ENCODE assay signal across 8 mouse cellular contexts in the genomic region with DNA sequence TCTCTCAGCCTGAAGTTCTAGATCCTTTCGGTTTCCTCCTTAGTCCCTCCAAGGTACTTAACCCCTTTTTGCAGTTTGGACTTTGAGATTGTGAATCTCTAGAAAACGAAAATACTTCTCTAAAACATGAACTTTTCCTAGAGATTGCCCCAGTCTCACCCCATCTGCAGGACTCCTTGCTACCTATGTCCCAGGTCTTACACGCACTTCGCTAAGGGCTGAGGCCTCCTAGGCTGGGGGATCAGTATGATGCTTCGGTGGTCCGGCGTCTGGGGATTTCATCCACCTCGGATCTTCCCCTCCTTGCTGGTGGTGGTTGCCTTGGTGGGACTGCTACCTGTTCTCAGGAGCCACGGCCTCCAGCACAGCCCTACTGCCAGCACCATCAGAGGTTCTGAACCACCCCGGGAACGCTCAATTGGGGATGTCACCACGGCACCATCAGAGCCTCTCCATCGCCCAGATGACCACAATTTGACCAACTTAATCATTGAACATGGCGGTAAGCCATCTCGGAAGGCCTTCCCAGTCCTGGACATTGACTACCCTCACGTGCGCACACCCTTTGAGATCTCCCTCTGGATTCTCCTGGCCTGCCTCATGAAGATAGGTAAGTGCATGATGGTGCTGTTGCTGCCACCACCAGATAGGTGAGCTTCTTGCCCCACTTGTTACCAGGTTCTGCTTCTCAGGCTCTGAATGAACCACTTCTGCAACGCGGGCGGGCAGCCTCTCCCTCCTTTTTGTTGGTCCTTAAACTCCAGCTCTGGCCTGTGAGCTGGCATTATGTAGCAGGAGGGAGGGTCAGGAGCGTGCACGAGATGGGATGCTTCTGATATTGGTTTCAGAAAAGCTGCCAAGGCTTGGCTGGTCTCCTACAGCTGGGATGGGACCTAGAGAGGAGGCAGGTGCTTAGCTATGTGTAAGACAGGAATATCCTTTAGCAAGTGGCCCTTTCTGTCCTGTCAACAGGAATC. TPM values are rescaled to one million over a fixed set of nuclear protein-coding genes. Genes with fewer than 3 reads are reported as not detected.
DNase-seq lines count a peak whose midpoint lies in the region; ATAC-seq lines count a peak whose summit lies in the region.

No protein-coding gene starts in this region.

- no peaks in the 10 kb centered on the region for H3K36me3 ChIP-seq in heart, embryonic 15.5 days

- DNase-seq in adrenal gland, postnatal 10 days, result peak; percentile 25
- DNase-seq in adrenal gland, postnatal 14 days, result no peak
- peak; percentile 47 to 51 for DNase-seq in spleen, postnatal 10 days (ENCODE audit: low spot score in 2 of 2)
- DNase-seq in spleen, postnatal 14 days (ENCODE audit: low spot score in 2 of 2), result no peak
- DNase-seq in T-cell, adult 2 months (ENCODE audit: low spot score), result no peak

- H3K27me3 ChIP-seq in heart, embryonic 15.5 days, result no peaks in the 10 kb centered on the region

- ATAC-seq in heart, embryonic 15.5 days (replicated peaks; ENCODE audit: insufficient number of reproducible peaks, insufficient read depth, low FRiP score, low read depth), result no peak
- ATAC-seq in megakaryocyte, adult 5-6 weeks (ENCODE audit: poor library complexity, severe bottlenecking), result peak; percentile 14; the same call in 1 of the 2 replicates
- ATAC-seq in monocyte, adult 5-6 weeks (replicated peaks; ENCODE audit: insufficient number of reproducible peaks, low FRiP score, low TSS enrichment, poor library complexity, severe bottlenecking), result no peak

- H3K4me3 ChIP-seq in heart, embryonic 15.5 days, result peak overlapping the region; percentile 84

- peaks cover 49% of the 10 kb centered on the region for H3K4me1 ChIP-seq in heart, embryonic 15.5 days (replicated peaks)

- H3K27ac ChIP-seq in heart, embryonic 15.5 days, result peak overlapping the region; percentile 87

- H3K4me2 ChIP-seq in heart, embryonic 15.5 days, result peak overlapping the region; percentile 80

- H3K9ac ChIP-seq in heart, embryonic 15.5 days, result peak overlapping the region; percentile 92

- H3K9me3 ChIP-seq in heart, embryonic 15.5 days (replicated peaks), result no peaks in the 10 kb centered on the region

- 60% methylated on average over 22 of the region's 22 CpGs for WGBS in heart, embryonic 15.5 days

RNA-seq across cellular contexts. Expression of a gene that starts 1.1 kb away (rescaled TPM):
- 10 to 100 TPM; 31.9 to 42.5 TPM for total RNA-seq in adrenal gland, postnatal 10 days (2021)
- total RNA-seq in adrenal gland, postnatal 14 days (2021), result 46.4 and 49.9 TPM in 2 replicates
- polyA plus RNA-seq in heart, embryonic 15.5 days (2015; fragmentation: Nextera tagmentation; extraction: Ambion mirVana), result 6.6 and 8.2 TPM in 2 replicates
- 20.3 and 23.1 TPM in 2 replicates for total RNA-seq in megakaryocyte, adult 5-6 weeks (2015)
- total RNA-seq in megakaryocyte, adult 5-6 weeks (2017), result 11.0 and 11.6 TPM in 2 replicates
- total RNA-seq in monocyte, adult 5-6 weeks (2017), result 7.0 to 24.9 TPM (median 10.2 TPM) in 3 replicates

RNA-seq across cellular contexts. Expression of a gene that starts 17.3 kb away (rescaled TPM):
- 10 to 100 TPM; 46.3 to 50.1 TPM for total RNA-seq in adrenal gland, postnatal 10 days (2021)
- total RNA-seq in adrenal gland, postnatal 14 days (2021), result 53.3 and 55.1 TPM in 2 replicates
- 11.4 and 14.3 TPM in 2 replicates for polyA plus RNA-seq in heart, embryonic 15.5 days (2015; fragmentation: Nextera tagmentation; extraction: Ambion mirVana)
- total RNA-seq in megakaryocyte, adult 5-6 weeks (2015), result 16.5 and 18.5 TPM in 2 replicates
- total RNA-seq in megakaryocyte, adult 5-6 weeks (2017), result 11.6 and 14.1 TPM in 2 replicates
- total RNA-seq in monocyte, adult 5-6 weeks (2017), result 10.9 to 11.7 TPM (median 11.3 TPM) in 3 replicates

Comparison
In these comparisons a context has a peak if more than half of its experiments do, and no peak if none do; other contexts are left out.
1. DNase-seq: peak in adrenal gland, postnatal 10 days (single experiment) and spleen, postnatal 10 days (2 of 2); none in adrenal gland, postnatal 14 days (single experiment), spleen, postnatal 14 days (0 of 2) and T-cell, adult 2 months (single experiment).